Mouse (Mus musculus) myocyte (in vitro differentiated cells): Measurements from ENCODE around the gene Sorcs2. TPM values are rescaled to one million over a fixed set of nuclear protein-coding genes. Genes with fewer than 3 reads are reported as not detected.

Source experiments
- H3K27me3 ChIP-seq: one replicate; pipeline ENCODE4 v1.6.1; 2011; ENCODE audit not compliant: control insufficient read depth, insufficient read depth, insufficient read length
- H3K36me3 ChIP-seq: one replicate; pipeline ENCODE4 v1.6.1; 2011; ENCODE audit not compliant: control insufficient read depth, insufficient read depth
- H3K4me2 ChIP-seq: one replicate; pipeline ENCODE4 v1.6.1; 2011; ENCODE audit warnings: low read depth, control low read depth
- H3K4me3 ChIP-seq: one replicate; pipeline ENCODE4 v1.5.1; 2011; ENCODE audit warnings: mild to moderate bottlenecking, control low read depth, moderate library complexity
- H3K79me2 ChIP-seq: one replicate; pipeline ENCODE4 v1.6.1; 2011; ENCODE audit not compliant: control insufficient read depth, insufficient read depth
- H3ac ChIP-seq: one replicate; pipeline ENCODE4 v1.6.1; 2011; ENCODE audit not compliant: control insufficient read depth, insufficient read length
- CEBPB ChIP-seq: IDR thresholded peaks from 2 replicates; pipeline ENCODE4 v1.6.1; 2011; ENCODE audit warnings: mild to moderate bottlenecking, moderate library complexity; ENCODE audit not compliant: poor library complexity, insufficient read depth, severe bottlenecking
- E2F4 ChIP-seq: IDR thresholded peaks from one replicate; pipeline ENCODE4 v1.6.1; 2011; ENCODE audit warnings: mild to moderate bottlenecking, control low read depth, moderate library complexity; ENCODE audit not compliant: insufficient read depth
- MAX ChIP-seq: IDR thresholded peaks from one replicate; pipeline ENCODE4 v1.6.1; 2011; ENCODE audit warnings: low read depth, mild to moderate bottlenecking, control low read depth
- MYOD1 ChIP-seq, 3 experiments: IDR thresholded peaks; one replicate each; pipeline ENCODE4 v1.6.1; 2011; ENCODE audit warnings: control low read depth in 2 of 3, low read depth in 2 of 3, mild to moderate bottlenecking in 2 of 3, moderate library complexity in 1 of 3; ENCODE audit not compliant: insufficient read length in 2 of 3, control insufficient read depth in 1 of 3
- MYOG ChIP-seq, 3 experiments: IDR thresholded peaks; one replicate each; pipeline ENCODE4 v1.6.1; 2011; ENCODE audit warnings: control low read depth in 2 of 3, low read depth in 2 of 3, mild to moderate bottlenecking in 2 of 3; ENCODE audit not compliant: insufficient read length in 2 of 3, control insufficient read depth in 1 of 3, insufficient read depth in 1 of 3
- POLR2A ChIP-seq: IDR thresholded peaks from one replicate; pipeline ENCODE4 v1.6.1; 2011; ENCODE audit warnings: low read depth, mild to moderate bottlenecking, control low read depth, moderate library complexity; ENCODE audit not compliant: insufficient read length
- POLR2AphosphoS2 ChIP-seq: IDR thresholded peaks from one replicate; pipeline ENCODE4 v1.6.1; 2011; ENCODE audit warnings: low read depth, control low read depth; ENCODE audit not compliant: insufficient read length
- REST ChIP-seq: IDR thresholded peaks from one replicate; pipeline ENCODE4 v1.6.1; 2011; ENCODE audit warnings: mild to moderate bottlenecking, control low read depth, moderate library complexity; ENCODE audit not compliant: insufficient read depth, insufficient read length
- SRF ChIP-seq: IDR thresholded peaks from one replicate; pipeline ENCODE4 v1.6.1; 2011; ENCODE audit warnings: low read depth; ENCODE audit not compliant: control insufficient read depth, insufficient read length
- TCF12 ChIP-seq: IDR thresholded peaks from one replicate; pipeline ENCODE4 v1.6.1; 2011; ENCODE audit warnings: mild to moderate bottlenecking, control low read depth; ENCODE audit not compliant: poor library complexity, insufficient read depth, severe bottlenecking
- TCF3 ChIP-seq: IDR thresholded peaks from one replicate; pipeline ENCODE4 v1.6.1; 2011; ENCODE audit warnings: low read depth, control low read depth; ENCODE audit not compliant: insufficient read length
- USF1 ChIP-seq: IDR thresholded peaks from one replicate; pipeline ENCODE4 v1.6.1; 2011; ENCODE audit warnings: low read depth, mild to moderate bottlenecking, control low read depth, moderate library complexity
- polyA plus RNA-seq: library from polyadenylated mRNA; unstranded; fragments of >200 nt; fragmentation: generic; extraction: Trizol; gene quantifications from one replicate; pipeline ENCODE4 v1.2.1, GENCODE M21; 2012; ENCODE audit warnings: missing spikeins

The Sorcs2 gene
- polyA plus RNA-seq, 1 experiment = 58.2 TPM

- no peak overlapping the region for H3K4me2 ChIP-seq
- TF ChIP-seq REST (no peak), MAX (no peak), MYOG (IDR thresholded peaks at IDR 0.05; ENCODE audit: control insufficient read depth in 1 of 3, insufficient read depth in 1 of 3, insufficient read length in 2 of 3, low read depth in 2 of 3) (no peak), CEBPB (no peak), POLR2AphosphoS2 (no peak), USF1 (no peak), MYOD1 (IDR thresholded peaks at IDR 0.05; ENCODE audit: control insufficient read depth in 1 of 3, insufficient read length in 2 of 3, low read depth in 2 of 3) (no peak), E2F4 (no peak), TCF12 (no peak), POLR2A (no peak), TCF3 (no peak)
- H3K79me2 ChIP-seq = no peaks in the 10 kb centered on the region
- H3K36me3 ChIP-seq = no peaks in the 10 kb centered on the region
- H3K4me3 ChIP-seq = no peak overlapping the region
- H3K27me3 ChIP-seq = no peaks in the 10 kb centered on the region
- no peak overlapping the region for H3ac ChIP-seq
Measured at GRCm38 (mm10) chr5:36146589-36146988, 251.3 kb downstream of the Sorcs2 start.

GRCm38 (mm10) chr5:36144560-36144959 is 253.4 kb downstream of the Sorcs2 start:
- Histone ChIP-seq H3K27me3 (no peaks in the 10 kb centered on the region), H3K36me3 (no peaks in the 10 kb centered on the region), H3K4me3 (no peak overlapping the region), H3K79me2 (no peaks in the 10 kb centered on the region), H3ac (no peak overlapping the region), H3K4me2 (no peak overlapping the region)
- no peak for TF ChIP-seq TCF3
- TF ChIP-seq POLR2A = no peak
- TF ChIP-seq MYOG (IDR thresholded peaks at IDR 0.05; ENCODE audit: control insufficient read depth in 1 of 3, insufficient read depth in 1 of 3, insufficient read length in 2 of 3, low read depth in 2 of 3) = no peak
- no peak for TF ChIP-seq MYOD1 (IDR thresholded peaks at IDR 0.05; ENCODE audit: control insufficient read depth in 1 of 3, insufficient read length in 2 of 3, low read depth in 2 of 3)
- TF ChIP-seq USF1 = no peak
- no peak for TF ChIP-seq POLR2AphosphoS2
- TF ChIP-seq TCF12 = no peak
- TF ChIP-seq SRF = no peak
- TF ChIP-seq E2F4 = no peak
- TF ChIP-seq REST = no peak
- no peak for TF ChIP-seq CEBPB
- no peak for TF ChIP-seq MAX

- Histone ChIP-seq H3K4me2 (no peak overlapping the region), H3K4me3 (no peak overlapping the region), H3ac (no peak overlapping the region), H3K36me3 (no peaks in the 10 kb centered on the region), H3K27me3 (no peaks in the 10 kb centered on the region), H3K79me2 (no peaks in the 10 kb centered on the region)
- no peak for TF ChIP-seq CEBPB
- no peak for TF ChIP-seq POLR2A
Measured at GRCm38 (mm10) chr5:36141676-36142255, 256.2 kb downstream of the Sorcs2 start.

DNA sequence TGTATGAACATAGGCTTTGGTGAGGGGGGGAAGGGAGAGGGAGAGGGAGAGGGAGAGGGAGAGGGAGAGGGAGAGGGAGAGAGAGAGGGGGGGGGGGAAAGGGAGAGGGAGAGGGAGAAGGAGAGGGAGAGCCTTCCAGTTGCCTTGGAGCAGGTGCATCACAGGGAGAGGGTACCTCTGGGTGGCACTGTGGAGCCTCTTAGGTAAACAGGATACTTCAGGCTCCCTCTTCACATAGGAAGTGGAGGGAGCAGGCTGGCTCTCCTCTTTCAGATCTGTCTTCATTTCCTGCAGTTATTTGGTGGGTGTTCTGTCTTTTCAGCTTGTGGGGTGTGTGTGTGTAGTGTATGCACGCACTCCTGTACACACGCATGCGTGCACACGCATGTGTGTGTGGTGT is 256.8 kb downstream of the Sorcs2 start:
- H3ac ChIP-seq = no peak overlapping the region
- no peak overlapping the region for H3K4me3 ChIP-seq
- no peaks in the 10 kb centered on the region for H3K27me3 ChIP-seq
- H3K4me2 ChIP-seq = no peak overlapping the region
- no peaks in the 10 kb centered on the region for H3K79me2 ChIP-seq
- TF ChIP-seq TCF3 = no peak
- no peak for TF ChIP-seq REST
- no peak for TF ChIP-seq CEBPB
- no peak for TF ChIP-seq MYOG (IDR thresholded peaks at IDR 0.05; ENCODE audit: control insufficient read depth in 1 of 3, insufficient read depth in 1 of 3, insufficient read length in 2 of 3, low read depth in 2 of 3)
- TF ChIP-seq MAX = no peak
- no peak for TF ChIP-seq MYOD1 (IDR thresholded peaks at IDR 0.05; ENCODE audit: control insufficient read depth in 1 of 3, insufficient read length in 2 of 3, low read depth in 2 of 3)
- no peak for TF ChIP-seq POLR2A
- no peak for TF ChIP-seq E2F4
- no peak for TF ChIP-seq SRF
- TF ChIP-seq USF1 = no peak
- TF ChIP-seq TCF12 = no peak
- no peak for TF ChIP-seq POLR2AphosphoS2
- H3K36me3 ChIP-seq = no peaks in the 10 kb centered on the region

GRCm38 (mm10) chr5:36139766-36140165 is 258.2 kb downstream of the Sorcs2 start:
- H3K4me2 ChIP-seq = no peak overlapping the region
- H3K4me3 ChIP-seq = no peak overlapping the region
- no peak overlapping the region for H3ac ChIP-seq
- TF ChIP-seq MAX (no peak), TCF12 (no peak), MYOG (IDR thresholded peaks at IDR 0.05; ENCODE audit: control insufficient read depth in 1 of 3, insufficient read depth in 1 of 3, insufficient read length in 2 of 3, low read depth in 2 of 3) (no peak), USF1 (no peak), REST (no peak), POLR2AphosphoS2 (no peak), CEBPB (no peak), MYOD1 (IDR thresholded peaks at IDR 0.05; ENCODE audit: control insufficient read depth in 1 of 3, insufficient read length in 2 of 3, low read depth in 2 of 3) (no peak), SRF (no peak), POLR2A (no peak), E2F4 (no peak), TCF3 (no peak)
- no peaks in the 10 kb centered on the region for H3K79me2 ChIP-seq
- H3K36me3 ChIP-seq = no peaks in the 10 kb centered on the region
- no peaks in the 10 kb centered on the region for H3K27me3 ChIP-seq
